Mouse (Mus musculus) CH12.LX (cell line): ENCODE data around the gene Bco2. TPM values are rescaled to one million over a fixed set of nuclear protein-coding genes. Genes with fewer than 3 reads are reported as not detected.
A peak's percentile ranks its signal among the peaks of the same experiment; 100 is the strongest.

Source experiments
- DNase-seq: peaks from one replicate; pipeline ENCODE4 v3.0.0-alpha.2; 2013; ENCODE audit errors: extremely low read depth
- H3K27ac ChIP-seq: 2 replicates; pipeline ENCODE4 v1.5.1; 2012; ENCODE audit warnings: low read depth, mild to moderate bottlenecking, control low read depth, moderate library complexity; ENCODE audit not compliant: insufficient read depth
- H3K27me3 ChIP-seq: replicated peaks from 2 replicates; pipeline ENCODE3; 2012; ENCODE audit warnings: inconsistent platforms
- H3K36me3 ChIP-seq, 2 experiments: replicated peaks in 1 of 2; 2 replicates each; pipeline versions ENCODE3 to v1.6.1; 2012; ENCODE audit warnings: inconsistent platforms in 1 of 2, low read length in 1 of 2, mild to moderate bottlenecking in 1 of 2, mixed read lengths in 1 of 2, moderate library complexity in 1 of 2; ENCODE audit not compliant: control insufficient read depth in 1 of 2, insufficient read depth in 1 of 2
- H3K4me1 ChIP-seq, 2 experiments: 2 replicates each; pipeline ENCODE4 v1.6.1; 2012; ENCODE audit warnings: inconsistent platforms in 1 of 2, moderate library complexity in 1 of 2; ENCODE audit not compliant: insufficient read depth in 2 of 2, control insufficient read depth in 1 of 2
- H3K4me2 ChIP-seq: 2 replicates; pipeline ENCODE4 v1.6.1; 2012; ENCODE audit warnings: low read depth, mild to moderate bottlenecking, control low read depth; ENCODE audit not compliant: poor library complexity, insufficient read depth, severe bottlenecking
- H3K4me3 ChIP-seq, 3 experiments: fragments of 150-350 bp in 1 of 3; sonication (generic) in 1 of 3; replicated peaks in 1 of 3; 2 replicates each; pipeline versions ENCODE3 to v1.5.1; 2011 to 2012; ENCODE audit warnings: low read depth in 2 of 3, low read length in 2 of 3, mild to moderate bottlenecking in 2 of 3, moderate library complexity in 2 of 3, control low read depth in 1 of 3, improper control_type of control experiment in 1 of 3, inconsistent platforms in 1 of 3, mixed read lengths in 1 of 3; ENCODE audit not compliant: poor library complexity in 1 of 3
- H3K79me2 ChIP-seq: replicated peaks from 2 replicates; pipeline ENCODE4 v1.6.1; 2012; ENCODE audit warnings: mild to moderate bottlenecking, moderate library complexity; ENCODE audit not compliant: control insufficient read depth, poor library complexity, insufficient read depth, severe bottlenecking; ENCODE audit errors: extremely low read depth
- H3K9ac ChIP-seq: 2 replicates; pipeline ENCODE4 v1.6.1; 2012; ENCODE audit warnings: low read depth, mild to moderate bottlenecking, control low read depth, moderate library complexity; ENCODE audit not compliant: insufficient read depth
- H3K9me3 ChIP-seq: replicated peaks from 2 replicates; pipeline ENCODE3; 2012; ENCODE audit warnings: low read length, inconsistent platforms, mixed read lengths
- BHLHE40 ChIP-seq: IDR thresholded peaks from 2 replicates; pipeline ENCODE4 v1.6.1; 2011; ENCODE audit warnings: mild to moderate bottlenecking, low read depth, low read length, improper control_type of control experiment
- CHD1 ChIP-seq: IDR thresholded peaks from 2 replicates; pipeline ENCODE4 v1.6.1; 2012; ENCODE audit warnings: low read depth, low read length, improper control_type of control experiment, inconsistent platforms
- CHD2 ChIP-seq: IDR thresholded peaks from 2 replicates; pipeline ENCODE4 v1.6.1; 2011; ENCODE audit warnings: low read length, improper control_type of control experiment
- E2F4 ChIP-seq: IDR thresholded peaks from 2 replicates; pipeline ENCODE4 v1.6.1; 2011; ENCODE audit warnings: low read depth, low read length, improper control_type of control experiment; ENCODE audit not compliant: insufficient replicate concordance
- ELF1 ChIP-seq: IDR thresholded peaks from 2 replicates; pipeline ENCODE4 v1.6.1; 2014; ENCODE audit warnings: low read depth, mild to moderate bottlenecking, inconsistent platforms, low read length, improper control_type of control experiment
- EP300 ChIP-seq: IDR thresholded peaks from 2 replicates; pipeline ENCODE4 v1.6.1; 2011; ENCODE audit warnings: low read length, improper control_type of control experiment
- HCFC1 ChIP-seq: IDR thresholded peaks from 2 replicates; pipeline ENCODE4 v1.6.1; 2012; ENCODE audit warnings: low read depth, mild to moderate bottlenecking, inconsistent platforms, low read length, improper control_type of control experiment
- IRF4 ChIP-seq: IDR thresholded peaks from 2 replicates; pipeline ENCODE4 v1.6.1; 2014; ENCODE audit warnings: low read depth, mild to moderate bottlenecking, inconsistent platforms, low read length, improper control_type of control experiment
- JUN ChIP-seq: IDR thresholded peaks from 2 replicates; pipeline ENCODE4 v1.6.1; 2011; ENCODE audit warnings: low read depth, mild to moderate bottlenecking, low read length, improper control_type of control experiment, moderate library complexity; ENCODE audit not compliant: insufficient read depth
- JUND ChIP-seq: conservative IDR thresholded peaks from 2 replicates; pipeline ENCODE4 v1.6.1; 2011; ENCODE audit warnings: low read depth, low read length, improper control_type of control experiment
- KAT2A ChIP-seq: IDR thresholded peaks from 2 replicates; pipeline ENCODE4 v1.6.1; 2012; ENCODE audit warnings: low read length, improper control_type of control experiment, inconsistent platforms; ENCODE audit not compliant: insufficient replicate concordance
- MAFK ChIP-seq: IDR thresholded peaks from 2 replicates; pipeline ENCODE4 v1.6.1; 2011; ENCODE audit warnings: low read length, improper control_type of control experiment; ENCODE audit not compliant: insufficient replicate concordance
- MAX ChIP-seq: IDR thresholded peaks from 2 replicates; pipeline ENCODE4 v1.6.1; 2011; ENCODE audit warnings: low read length, improper control_type of control experiment
- MEF2A ChIP-seq: IDR thresholded peaks from 2 replicates; pipeline ENCODE4 v1.6.1; 2014; ENCODE audit warnings: low read depth, mild to moderate bottlenecking, inconsistent platforms, low read length, improper control_type of control experiment, borderline replicate concordance
- MXI1 ChIP-seq: IDR thresholded peaks from 2 replicates; pipeline ENCODE4 v1.6.1; 2011; ENCODE audit warnings: mild to moderate bottlenecking, low read depth, low read length, improper control_type of control experiment
- PAX5 ChIP-seq: IDR thresholded peaks from 2 replicates; pipeline ENCODE4 v1.6.1; 2012; ENCODE audit warnings: low read length, inconsistent platforms, mixed read lengths
- POLR2A ChIP-seq: IDR thresholded peaks from 2 replicates; pipeline ENCODE4 v1.6.1; 2011; ENCODE audit warnings: low read depth, mild to moderate bottlenecking, improper control_type of control experiment, low read length
- RAD21 ChIP-seq: IDR thresholded peaks from 2 replicates; pipeline ENCODE4 v1.6.1; 2011; ENCODE audit warnings: low read depth, mild to moderate bottlenecking, low read length, improper control_type of control experiment, moderate library complexity
- RCOR1 ChIP-seq: conservative IDR thresholded peaks from 2 replicates; pipeline ENCODE4 v1.6.1; 2012; ENCODE audit warnings: low read depth, mild to moderate bottlenecking, inconsistent platforms, low read length, improper control_type of control experiment
- SIN3A ChIP-seq: IDR thresholded peaks from 2 replicates; pipeline ENCODE4 v1.6.1; 2012; ENCODE audit warnings: low read length, improper control_type of control experiment, inconsistent platforms
- SMC3 ChIP-seq: IDR thresholded peaks from 2 replicates; pipeline ENCODE4 v1.6.1; 2011; ENCODE audit warnings: low read depth, low read length, improper control_type of control experiment
- TCF12 ChIP-seq: IDR thresholded peaks from 2 replicates; pipeline ENCODE4 v1.6.1; 2014; ENCODE audit warnings: low read depth, mild to moderate bottlenecking, inconsistent platforms, low read length, improper control_type of control experiment
- UBTF ChIP-seq: IDR thresholded peaks from 2 replicates; pipeline ENCODE4 v1.6.1; 2012; ENCODE audit warnings: low read depth, mild to moderate bottlenecking, inconsistent platforms, low read length, improper control_type of control experiment, moderate library complexity
- ZMIZ1 ChIP-seq: IDR thresholded peaks from 2 replicates; pipeline ENCODE4 v1.6.1; 2012; ENCODE audit warnings: low read depth, mild to moderate bottlenecking, inconsistent platforms, low read length, improper control_type of control experiment
- dilution Hi-C: fragments of 300-500 bp; cut with MboI; formaldehyde crosslinking; loops from 2 replicates; pipeline ENCODE4 v1.14.3; 2020; ENCODE audit warnings: low sequenced_read_pairs; ENCODE audit not compliant: extremely low pct_unique_long_range_greater_than_20kb, extremely low pct_ligation_motif_present
- in situ Hi-C: fragments of 300-500 bp; cut with MboI; formaldehyde crosslinking; loops from 3 replicates; pipeline ENCODE4 v1.14.3; 2019; ENCODE audit warnings: low sequenced_read_pairs, low pct_ligation_motif_present, low pct_unique_long_range_greater_than_20kb, mixed read lengths
- polyA plus RNA-seq: library from polyadenylated mRNA; unstranded; fragments of >175 nt; gene quantifications from 2 replicates; pipeline ENCODE4 v1.2.1, GENCODE M21; 2012; ENCODE audit warnings: low read depth; ENCODE audit not compliant: insufficient read length
- total RNA-seq, 2 experiments: library from RNA; depleted of rRNA; stranded (reverse); fragments of 300-350 nt in 1 of 2; fragments of >200 nt in 1 of 2; gene quantifications; 2 replicates each; pipeline ENCODE4 v1.2.3; 2012 to 2014

The Bco2 gene
- total and polyA plus RNA-seq, 3 experiments, result 0.68 to 1.2 (median 0.93) TPM

DNA sequence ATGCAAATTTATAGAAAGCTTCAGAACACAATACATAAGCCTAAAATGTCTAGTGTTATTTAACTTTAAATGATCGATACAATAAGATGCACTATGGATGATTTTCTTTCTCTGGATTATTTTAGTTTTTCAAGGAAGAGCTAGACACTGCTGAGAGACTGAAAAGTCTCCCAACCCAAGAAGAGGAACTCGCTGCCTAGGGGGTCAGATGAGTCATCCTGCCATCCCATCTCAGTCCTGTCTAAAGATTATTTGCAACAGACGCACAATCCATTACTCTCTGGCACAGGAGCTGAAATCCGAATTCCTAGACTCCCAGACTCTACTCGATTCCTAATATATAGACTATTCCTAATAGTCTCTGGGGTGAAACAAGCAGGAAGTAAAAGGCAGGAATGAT lies 2.8 kb downstream of the Bco2 start:
- H3K4me3 ChIP-seq, result no peak overlapping the region
- 0 out of 2 replicates have a peak overlapping the region, but pooled peaks have one; percentile 45 for H3K4me2 ChIP-seq
- peaks cover 27 to 58% of the 10 kb centered on the region in 2 experiments for H3K4me1 ChIP-seq
- in situ Hi-C loops (no loop called here), dilution Hi-C loops (no loop called here)
- peak; percentile 34 for DNase-seq
- H3K9me3 ChIP-seq, result no peaks in the 10 kb centered on the region
- no peak overlapping the region for H3K9ac ChIP-seq
- peaks cover 3% of the 10 kb centered on the region for H3K27me3 ChIP-seq
- H3K79me2 ChIP-seq, result 0 out of 2 replicates have a peak, but pooled peaks cover 2% of the 10 kb centered on the region
- no peak for TF ChIP-seq MXI1
- TF ChIP-seq PAX5, result no peak
- TF ChIP-seq JUN, result peak; percentile 36; the same call in 1 of the 2 replicates
- peak; percentile 40; the same call in 1 of the 2 replicates for TF ChIP-seq POLR2A
- TF ChIP-seq JUND, result 0 out of 2 replicates have a peak, but pooled peaks have one; percentile 28
- no peak for TF ChIP-seq KAT2A
- TF ChIP-seq MAFK, result no peak
- no peak for TF ChIP-seq RAD21
- TF ChIP-seq ZMIZ1, result peak; percentile 29; the same call in 1 of the 2 replicates
- H3K36me3 ChIP-seq, result no peaks in the 10 kb centered on the region
- no peak overlapping the region for H3K27ac ChIP-seq

DNA sequence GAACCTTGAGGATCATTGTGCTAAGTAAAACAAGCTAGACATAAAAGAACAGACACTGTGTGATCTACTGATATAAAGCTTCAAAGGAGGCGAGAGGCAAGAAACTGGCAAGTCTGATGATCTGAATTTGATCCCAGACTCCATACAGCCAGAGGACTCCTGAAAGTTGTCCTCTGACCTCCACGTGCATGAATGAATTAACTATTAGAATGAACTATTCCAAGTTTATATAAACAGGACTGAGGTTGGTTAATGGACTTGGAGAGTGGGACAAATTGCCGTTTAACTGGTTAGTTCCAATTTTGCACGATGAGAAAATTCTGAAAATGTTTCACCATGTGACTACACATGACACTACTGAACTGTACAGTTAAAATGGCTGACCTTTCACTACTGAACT lies 6.0 kb downstream of the Bco2 start:
- in situ Hi-C loops (loop anchor here (25.0 kb wide), 1 partner anchor 1012 kb away; no protein-coding TSS in a partner anchor), dilution Hi-C loops (no loop called here)
- no peak overlapping the region for H3K27ac ChIP-seq
- H3K79me2 ChIP-seq, result 0 out of 2 replicates have a peak, but pooled peaks cover 2% of the 10 kb centered on the region
- no peak for TF ChIP-seq MAFK
- 0 out of 2 replicates have a peak, but pooled peaks have one; percentile 25 for TF ChIP-seq MAX
- H3K9me3 ChIP-seq, result no peaks in the 10 kb centered on the region
- no peak for DNase-seq
- H3K9ac ChIP-seq, result no peak overlapping the region
- no peaks in the 10 kb centered on the region for H3K36me3 ChIP-seq
- H3K27me3 ChIP-seq, result peaks cover 3% of the 10 kb centered on the region
- H3K4me1 ChIP-seq, result peaks cover 24 to 47% of the 10 kb centered on the region in 2 experiments
- no peak overlapping the region for H3K4me3 ChIP-seq
- peak overlapping the region; percentile 1; the same call in 1 of the 2 replicates for H3K4me2 ChIP-seq

DNA sequence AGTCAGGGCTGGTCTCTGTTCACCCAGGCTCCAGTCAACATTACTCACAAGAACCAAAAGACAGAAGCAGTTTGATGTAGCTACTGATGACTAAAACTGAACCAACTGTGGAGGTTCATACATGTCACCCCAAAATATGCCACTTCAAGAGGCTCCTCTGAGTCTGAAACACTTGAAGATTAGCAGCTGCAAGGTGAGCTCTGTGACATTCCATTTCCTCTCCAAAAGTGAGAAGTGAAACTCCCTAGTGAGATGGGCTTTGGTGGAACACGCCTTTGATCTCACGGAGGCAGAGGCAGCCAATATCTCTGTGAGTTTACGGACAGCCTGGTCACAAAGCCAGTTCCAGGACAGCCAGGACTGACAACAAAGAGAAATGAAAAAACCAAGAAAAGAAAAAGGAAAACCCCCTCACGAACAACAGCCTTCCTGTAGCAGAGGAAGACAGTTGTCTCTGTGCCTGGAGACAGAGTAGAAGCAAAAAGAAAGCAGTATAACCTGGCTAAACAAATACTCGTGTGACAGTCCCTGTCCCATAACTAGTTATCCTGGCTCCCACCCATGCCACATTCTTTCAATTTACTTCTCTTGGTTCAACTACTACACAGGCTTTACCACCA lies 7.0 kb downstream of the Bco2 start:
- in situ Hi-C loops, result loop anchor here (25.0 kb wide), 1 partner anchor 1011 kb away; no protein-coding TSS in a partner anchor
- Histone ChIP-seq H3K4me1 (peaks cover 20 to 37% of the 10 kb centered on the region in 2 experiments), H3K36me3 (no peaks in the 10 kb centered on the region), H3K27ac (peak overlapping the region; percentile 69), H3K27me3 (peaks cover 3% of the 10 kb centered on the region), H3K79me2 (0 out of 2 replicates have a peak, but pooled peaks cover 1% of the 10 kb centered on the region), H3K4me3 (no peak overlapping the region), H3K4me2 (peak overlapping the region; percentile 74), H3K9me3 (no peaks in the 10 kb centered on the region), H3K9ac (peak overlapping the region; percentile 44; the same call in 1 of the 2 replicates)
- peak; percentile 86 for DNase-seq
- dilution Hi-C loops, result no loop called here
- TF ChIP-seq E2F4 (no peak), TCF12 (peak; percentile 86), RAD21 (no peak; the same call in 1 of the 2 replicates), IRF4 (peak; percentile 97), CHD1 (no peak), UBTF (no peak), MEF2A (peak; percentile 66), POLR2A (0 out of 2 replicates have a peak, but pooled peaks have one; percentile 18), EP300 (peak; percentile 98), HCFC1 (peak; percentile 25; the same call in 1 of the 2 replicates), SMC3 (peak; percentile 8), CHD2 (peak; percentile 61), BHLHE40 (peak; percentile 59; the same call in 1 of the 2 replicates), ELF1 (0 out of 2 replicates have a peak, but pooled peaks have one; percentile 12), ZMIZ1 (no peak), JUN (peak; percentile 33; the same call in 1 of the 2 replicates), RCOR1 (peak; percentile 82), SIN3A (peak; percentile 71; the same call in 1 of the 2 replicates)
